Mouse (Mus musculus) bone marrow macrophage, adult 2 months (primary cell): ENCODE measurements around the gene Lman2.

Experiments
- CTCF ChIP-seq: IDR thresholded peaks from 2 replicates; pipeline ENCODE4 v1.5.1; 2012; ENCODE audit warnings: low read depth, mild to moderate bottlenecking, low read length, moderate library complexity
- POLR2A ChIP-seq: IDR thresholded peaks from 2 replicates; pipeline ENCODE4 v1.6.1; 2012; ENCODE audit warnings: mild to moderate bottlenecking, low read depth, low read length, borderline replicate concordance

- TF ChIP-seq CTCF (no peak), POLR2A (no peak)
Observed at GRCm38 (mm10) chr13:55342469-55342868, 20.1 kb downstream of the Lman2 start.
